ENCODE assay signal across 9 mouse cellular contexts in the genomic region with DNA sequence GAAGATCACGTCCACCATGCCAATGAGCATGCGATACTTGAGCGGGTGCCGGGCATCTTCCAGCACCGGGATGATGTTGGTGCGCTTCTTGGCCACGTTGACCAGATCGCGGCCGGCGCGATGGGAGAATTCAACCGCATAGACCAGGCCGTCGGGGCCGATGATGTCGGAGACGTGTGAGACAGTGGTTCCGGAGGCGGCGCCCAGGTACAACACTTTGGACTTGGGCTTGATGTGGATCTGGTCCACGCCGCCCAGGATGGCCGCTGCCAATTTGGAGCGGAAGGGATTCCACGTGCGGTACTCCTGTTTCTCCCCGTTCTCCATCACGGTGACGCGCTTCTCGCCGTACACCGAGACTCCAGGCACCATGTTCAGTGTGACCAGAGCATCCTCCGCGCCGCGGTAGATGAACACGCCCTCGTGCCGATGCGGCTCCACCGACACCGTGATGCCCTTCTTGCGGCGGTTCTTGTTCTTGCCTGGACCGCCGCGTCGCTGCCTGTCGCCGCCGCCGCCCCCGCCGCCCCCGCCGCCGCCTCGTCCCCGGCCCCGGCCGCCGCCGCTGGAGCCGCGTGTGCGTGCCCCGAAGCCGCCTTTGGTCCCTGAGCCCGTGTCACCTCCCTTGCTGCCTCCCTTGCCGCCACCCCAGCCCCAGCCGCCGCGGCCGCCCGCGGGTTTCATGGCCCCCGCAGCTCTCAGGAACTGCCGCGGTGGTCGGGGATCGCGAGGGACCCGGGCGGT. TPM values are rescaled to one million over a fixed set of nuclear protein-coding genes. Genes with fewer than 3 reads are reported as not detected.
A peak's percentile ranks its signal among the peaks of the same experiment; 100 is the strongest.
DNase-seq lines count a peak whose midpoint lies in the region; ATAC-seq and TF ChIP-seq lines count a peak whose summit lies in the region.
"Had no signal": no experiment of that assay in that cellular context is flagged by ENCODE, and none has a peak within 500 bp of the region (broad histone marks: within the 10 kb centered on the region; RNA-seq: fewer than 3 reads in every experiment).

No protein-coding gene starts in this region.

- no peaks in the 10 kb centered on the region for H3K9me3 ChIP-seq in hindbrain, embryonic 12.5 days (replicated peaks)
- no peaks in the 10 kb centered on the region for H3K9me3 ChIP-seq in limb, embryonic 14.5 days (ENCODE audit: control insufficient read depth, low read length)

- H3K9ac ChIP-seq in hindbrain, embryonic 12.5 days, result peak overlapping the region; percentile 75
- H3K9ac ChIP-seq in limb, embryonic 14.5 days (ENCODE audit: low read depth, low read length, severe bottlenecking), result no peak overlapping the region

- WGBS in hindbrain, embryonic 12.5 days, result 3% methylated on average over 86 of the region's 86 CpGs
- WGBS in limb, embryonic 14.5 days, result 9% methylated on average over 49 of the region's 86 CpGs

- H3K4me3 ChIP-seq in hindbrain, embryonic 12.5 days, result peak overlapping the region; percentile 69
- peak overlapping the region; percentile 36 for H3K4me3 ChIP-seq in limb, embryonic 14.5 days (replicated peaks; ENCODE audit: low read length)

- peak; percentile 25 to 49 for DNase-seq in layer of hippocampus, adult 18-20 months (ENCODE audit: low spot score in 2 of 2)
- no peak for DNase-seq in layer of hippocampus, adult 9-10 months (ENCODE audit: low spot score)
- peak; percentile 64 to 70 for DNase-seq in cerebellum, postnatal 25 days
- no peak for DNase-seq in limb, embryonic 14.5 days (ENCODE audit: low spot score)
- DNase-seq in right cerebral cortex, postnatal 25 days, result peak; percentile 44
- DNase-seq in spleen, postnatal 10 days (ENCODE audit: low spot score in 2 of 2), result no peak

- no peaks in the 10 kb centered on the region for H3K36me3 ChIP-seq in hindbrain, embryonic 12.5 days
- H3K36me3 ChIP-seq in limb, embryonic 14.5 days (ENCODE audit: control insufficient read depth, insufficient read depth, low read length), result no peaks in the 10 kb centered on the region

- H3K27me3 ChIP-seq in hindbrain, embryonic 12.5 days, result peaks cover 55% of the 10 kb centered on the region
- peaks cover 48% of the 10 kb centered on the region for H3K27me3 ChIP-seq in limb, embryonic 14.5 days (ENCODE audit: control insufficient read depth, insufficient read depth, low read length)

- ATAC-seq in hindbrain, embryonic 12.5 days (ENCODE audit: low FRiP score), result peak; percentile 71
- ATAC-seq in limb, embryonic 14.5 days (ENCODE audit: low FRiP score, low read depth), result no peak
- no peak for ATAC-seq in monocyte, adult 5-6 weeks (replicated peaks; ENCODE audit: insufficient number of reproducible peaks, low FRiP score, low TSS enrichment, poor library complexity, severe bottlenecking)

- H3K4me1 ChIP-seq in hindbrain, embryonic 12.5 days, result peaks cover 12% of the 10 kb centered on the region
- 0 out of 2 replicates have a peak, but pooled peaks cover 2% of the 10 kb centered on the region for H3K4me1 ChIP-seq in limb, embryonic 14.5 days (ENCODE audit: control insufficient read depth, insufficient read depth, low read length)

- peak overlapping the region; percentile 87 for H3K27ac ChIP-seq in hindbrain, embryonic 12.5 days
- H3K27ac ChIP-seq in limb, embryonic 14.5 days (replicated peaks; ENCODE audit: low read depth, low read length), result no peak overlapping the region
- H3K27ac ChIP-seq: macrophage had no signal

- TF ChIP-seq POLR2A in limb, embryonic 14.5 days (IDR thresholded peaks at IDR 0.05; ENCODE audit: borderline replicate concordance, extremely low read depth, insufficient read depth, insufficient read length), result no peak

- peak overlapping the region; percentile 87 for H3K4me2 ChIP-seq in hindbrain, embryonic 12.5 days (replicated peaks)
- peak overlapping the region; percentile 51 for H3K4me2 ChIP-seq in limb, embryonic 14.5 days (replicated peaks; ENCODE audit: low read depth, low read length, severe bottlenecking)

RNA-seq across cellular contexts. Expression of gene Fbll1, which starts 0.8 kb away (rescaled TPM):
- 10 to 100 TPM; 44.5 to 46.2 TPM for total RNA-seq in layer of hippocampus, adult 18-20 months (2021)
- 13.1 and 15.3 TPM in 2 replicates for polyA plus RNA-seq in hindbrain, embryonic 12.5 days (2016; fragmentation: Nextera tagmentation; extraction: Ambion mirVana)
- 0.15 TPM in 2 replicates for polyA plus RNA-seq in limb, embryonic 14.5 days (2012; rRNA removed)
- polyA plus RNA-seq in limb, embryonic 14.5 days (2014; fragmentation: Nextera tagmentation; extraction: Ambion mirVana), result not detected in 2 replicates
- not detected in 3 replicates for total RNA-seq in monocyte, adult 5-6 weeks (2017)
- polyA plus RNA-seq: macrophage had no signal

RNA-seq across cellular contexts. Expression of gene Pank3, which starts 28.6 kb away (rescaled TPM):
- total RNA-seq in layer of hippocampus, adult 18-20 months (2021), result 10 to 100 TPM; 37.2 to 37.9 TPM
- polyA plus RNA-seq in hindbrain, embryonic 12.5 days (2016; fragmentation: Nextera tagmentation; extraction: Ambion mirVana), result 31.8 and 34.4 TPM in 2 replicates
- 20.4 and 23.3 TPM in 2 replicates for polyA plus RNA-seq in limb, embryonic 14.5 days (2012; rRNA removed)
- polyA plus RNA-seq in limb, embryonic 14.5 days (2014; fragmentation: Nextera tagmentation; extraction: Ambion mirVana), result 20.3 and 23.5 TPM in 2 replicates
- total RNA-seq in monocyte, adult 5-6 weeks (2017), result 45.7 to 48.6 TPM (median 48.0 TPM) in 3 replicates

RNA-seq across cellular contexts. Expression of gene Rars, which starts 36.4 kb away (rescaled TPM):
- 10 to 100 TPM; 51.4 to 53.5 TPM for total RNA-seq in layer of hippocampus, adult 18-20 months (2021)
- polyA plus RNA-seq in hindbrain, embryonic 12.5 days (2016; fragmentation: Nextera tagmentation; extraction: Ambion mirVana), result 78.5 and 79.4 TPM in 2 replicates
- polyA plus RNA-seq in limb, embryonic 14.5 days (2012; rRNA removed), result 49.9 and 71.3 TPM in 2 replicates
- polyA plus RNA-seq in limb, embryonic 14.5 days (2014; fragmentation: Nextera tagmentation; extraction: Ambion mirVana), result 83.7 and 84.5 TPM in 2 replicates
- 47.1 to 62.1 TPM (median 50.5 TPM) in 3 replicates for total RNA-seq in monocyte, adult 5-6 weeks (2017)

Comparison
In these comparisons a context has a peak if more than half of its experiments do, and no peak if none do; other contexts are left out.
1. DNase-seq: peak in layer of hippocampus, adult 18-20 months (2 of 2), cerebellum, postnatal 25 days (2 of 2) and right cerebral cortex, postnatal 25 days (single experiment); none in layer of hippocampus, adult 9-10 months (single experiment), limb, embryonic 14.5 days (single experiment) and spleen, postnatal 10 days (0 of 2).
2. RNA of gene Fbll1, which starts 0.8 kb away (total RNA-seq): 44.5 to 46.2 TPM in layer of hippocampus, adult 18-20 months; not detected in monocyte, adult 5-6 weeks; every median in the first group is over 10 times any median in the second.